Mouse (Mus musculus): ENCODE measurements at regions not wholly inside any gene's neighbourhood (a gene's known extent, or its start where the extent isn't known, plus 50 kb on each side); places are given as distances from the start of the nearest gene placed in this dataset.
A peak's percentile ranks its signal among the peaks of the same experiment; 100 is the strongest.

- no peak for DNase-seq (ENCODE audit: low spot score in 2 of 2)
Measured at GRCm38 (mm10) chr12:94150143-94150542, 1541.9 kb upstream of the Flrt2 start.

GRCm38 (mm10) chr12:94155110-94155858 lies 1536.7 kb upstream of the Flrt2 start:
- DNase-seq (ENCODE audit: low spot score in 2 of 2): no peak

- DNase-seq (ENCODE audit: low spot score in 2 of 2): no peak
Measured at GRCm38 (mm10) chr12:94182358-94182757, 1509.7 kb upstream of the Flrt2 start.

GRCm38 (mm10) chr12:94190620-94191081 lies 1501.4 kb upstream of the Flrt2 start:
- DNase-seq (ENCODE audit: low spot score in 2 of 2): peak in 1 of 2 experiments; percentile 1

GRCm38 (mm10) chr12:94217906-94218305 lies 1474.1 kb upstream of the Flrt2 start:
- DNase-seq (ENCODE audit: low spot score in 2 of 2): no peak

- no peak for DNase-seq (ENCODE audit: low spot score in 2 of 2)
Measured at GRCm38 (mm10) chr12:94229894-94230293, 1462.1 kb upstream of the Flrt2 start.

GRCm38 (mm10) chr12:94245366-94245765 lies 1446.7 kb upstream of the Flrt2 start:
- DNase-seq (ENCODE audit: low spot score in 2 of 2): no peak

- no peak for DNase-seq (ENCODE audit: low spot score in 2 of 2)
Measured at GRCm38 (mm10) chr12:94247362-94247761, 1444.7 kb upstream of the Flrt2 start.

GRCm38 (mm10) chr12:94252957-94253633 lies 1438.9 kb upstream of the Flrt2 start:
- DNase-seq (ENCODE audit: low spot score in 2 of 2): no peak

- no peak for DNase-seq (ENCODE audit: low spot score in 2 of 2)
Measured at GRCm38 (mm10) chr12:94280946-94281345, 1411.1 kb upstream of the Flrt2 start.

- no peak for DNase-seq (ENCODE audit: low spot score in 2 of 2)
Measured at GRCm38 (mm10) chr12:94282931-94283330, 1409.1 kb upstream of the Flrt2 start.

GRCm38 (mm10) chr12:94283572-94283971 lies 1408.5 kb upstream of the Flrt2 start:
- no peak for DNase-seq (ENCODE audit: low spot score in 2 of 2)

GRCm38 (mm10) chr12:94297864-94298263 lies 1394.2 kb upstream of the Flrt2 start:
- no peak for DNase-seq (ENCODE audit: low spot score in 2 of 2)

- no peak for DNase-seq (ENCODE audit: low spot score in 2 of 2)
Measured at GRCm38 (mm10) chr12:94332351-94332750, 1359.7 kb upstream of the Flrt2 start.

GRCm38 (mm10) chr12:94334671-94335070 lies 1357.4 kb upstream of the Flrt2 start:
- no peak for DNase-seq (ENCODE audit: low spot score in 2 of 2)

GRCm38 (mm10) chr12:94349623-94350156 lies 1342.3 kb upstream of the Flrt2 start:
- no peak for DNase-seq (ENCODE audit: low spot score in 2 of 2)

- DNase-seq (ENCODE audit: low spot score in 2 of 2): no peak
Measured at GRCm38 (mm10) chr12:94364269-94364668, 1327.8 kb upstream of the Flrt2 start.

- no peak for DNase-seq (ENCODE audit: low spot score in 2 of 2)
Measured at GRCm38 (mm10) chr12:94399991-94400390, 1292.0 kb upstream of the Flrt2 start.

GRCm38 (mm10) chr12:94420918-94421317 lies 1271.1 kb upstream of the Flrt2 start:
- no peak for DNase-seq (ENCODE audit: low spot score in 2 of 2)

GRCm38 (mm10) chr12:94421743-94422142 lies 1270.3 kb upstream of the Flrt2 start:
- DNase-seq (ENCODE audit: low spot score in 2 of 2): peak in 1 of 2 experiments; percentile 39

GRCm38 (mm10) chr12:94424340-94424981 lies 1267.6 kb upstream of the Flrt2 start:
- DNase-seq (ENCODE audit: low spot score in 2 of 2): no peak

GRCm38 (mm10) chr12:94449517-94449916 lies 1242.5 kb upstream of the Flrt2 start:
- no peak for DNase-seq (ENCODE audit: low spot score in 2 of 2)

Measured in layer of hippocampus, adult 18-20 months (tissue).